Mouse (Mus musculus): ENCODE measurements at regions not wholly inside any gene's neighbourhood (a gene's known extent, or its start where the extent isn't known, plus 50 kb on each side); places are given as distances from the start of the nearest gene placed in this dataset.

GRCm38 (mm10) chr8:126665581-126666241 is 71.9 kb upstream of the Irf2bp2 start:
- TF ChIP-seq TAL1 (IDR thresholded peaks at IDR 0.05; ENCODE audit: low read length) (no peak), GATA1 (IDR thresholded peaks at IDR 0.05; ENCODE audit: low read length) (no peak)
